10 mouse cellular contexts compared by ENCODE assay signal in genomic region chr4:72524100-72524499, GRCm38 (mm10).
DNase-seq lines count a peak whose midpoint lies in the region; ATAC-seq lines count a peak whose summit lies in the region.
"Had no signal": no experiment of that assay in that cellular context is flagged by ENCODE, and none has a peak within 500 bp of the region (broad histone marks: within the 10 kb centered on the region; RNA-seq: fewer than 3 reads in every experiment).

No protein-coding gene starts in this region.

- no peak overlapping the region for H3K4me3 ChIP-seq in forebrain, embryonic 13.5 days
- H3K4me3 ChIP-seq in forebrain, embryonic 10.5 days: no peak overlapping the region
- no peak overlapping the region for H3K4me3 ChIP-seq in kidney, embryonic 14.5 days (ENCODE audit: low read length)
- no peak overlapping the region for H3K4me3 ChIP-seq in midbrain, embryonic 10.5 days
- H3K4me3 ChIP-seq: limb, embryonic 12.5 days; megakaryocyte, embryonic 14.5 days had no signal

- no peak overlapping the region for H3K27ac ChIP-seq in forebrain, embryonic 13.5 days
- H3K27ac ChIP-seq in forebrain, embryonic 10.5 days: no peak overlapping the region
- H3K27ac ChIP-seq in kidney, embryonic 14.5 days (ENCODE audit: low read depth, low read length): no peak overlapping the region
- no peak overlapping the region for H3K27ac ChIP-seq in midbrain, embryonic 10.5 days (replicated peaks)
- H3K27ac ChIP-seq: limb, embryonic 12.5 days had no signal

- no peak overlapping the region for H3K4me2 ChIP-seq in forebrain, embryonic 13.5 days
- H3K4me2 ChIP-seq in kidney, embryonic 14.5 days (replicated peaks; ENCODE audit: low read depth, low read length): no peak overlapping the region
- H3K4me2 ChIP-seq: limb, embryonic 12.5 days had no signal

- no peaks in the 10 kb centered on the region for H3K36me3 ChIP-seq in forebrain, embryonic 13.5 days (ENCODE audit: poor library complexity, severe bottlenecking)
- H3K36me3 ChIP-seq in forebrain, embryonic 10.5 days (replicated peaks): no peaks in the 10 kb centered on the region
- H3K36me3 ChIP-seq in kidney, embryonic 14.5 days (ENCODE audit: control insufficient read depth, insufficient read depth, low read length): no peaks in the 10 kb centered on the region
- H3K36me3 ChIP-seq in midbrain, embryonic 10.5 days: no peaks in the 10 kb centered on the region
- H3K36me3 ChIP-seq: limb, embryonic 12.5 days had no signal

- peak; percentile 91 for ATAC-seq in forebrain, embryonic 13.5 days
- no peak for ATAC-seq in kidney, embryonic 14.5 days (ENCODE audit: low FRiP score, low TSS enrichment)

- H3K27me3 ChIP-seq in forebrain, embryonic 13.5 days: no peaks in the 10 kb centered on the region
- no peaks in the 10 kb centered on the region for H3K27me3 ChIP-seq in forebrain, embryonic 10.5 days (ENCODE audit: poor library complexity, severe bottlenecking)
- no peaks in the 10 kb centered on the region for H3K27me3 ChIP-seq in kidney, embryonic 14.5 days (ENCODE audit: control insufficient read depth, insufficient read depth, low read length)
- no peaks in the 10 kb centered on the region for H3K27me3 ChIP-seq in midbrain, embryonic 10.5 days (ENCODE audit: low read depth, poor library complexity, severe bottlenecking)
- H3K27me3 ChIP-seq: limb, embryonic 12.5 days; megakaryocyte, embryonic 14.5 days had no signal

- no peak overlapping the region for H3K9ac ChIP-seq in forebrain, embryonic 13.5 days
- no peak overlapping the region for H3K9ac ChIP-seq in kidney, embryonic 14.5 days (ENCODE audit: low read depth, low read length)
- H3K9ac ChIP-seq: limb, embryonic 12.5 days had no signal

- WGBS in forebrain, embryonic 13.5 days: 31% methylated on average over 1 of the region's 1 CpGs
- 78% methylated on average over 1 of the region's 1 CpGs for WGBS in forebrain, embryonic 10.5 days
- WGBS in kidney, embryonic 14.5 days: 74% methylated on average over 1 of the region's 1 CpGs
- 81% methylated on average over 1 of the region's 1 CpGs for WGBS in midbrain, embryonic 10.5 days

- no peaks in the 10 kb centered on the region for H3K4me1 ChIP-seq in forebrain, embryonic 13.5 days
- no peaks in the 10 kb centered on the region for H3K4me1 ChIP-seq in forebrain, embryonic 10.5 days
- no peaks in the 10 kb centered on the region for H3K4me1 ChIP-seq in kidney, embryonic 14.5 days (ENCODE audit: control insufficient read depth, insufficient read depth, low read length)
- H3K4me1 ChIP-seq in midbrain, embryonic 10.5 days: no peaks in the 10 kb centered on the region
- H3K4me1 ChIP-seq: limb, embryonic 12.5 days; megakaryocyte, embryonic 14.5 days had no signal

- H3K9me3 ChIP-seq in forebrain, embryonic 13.5 days (replicated peaks): no peaks in the 10 kb centered on the region
- no peaks in the 10 kb centered on the region for H3K9me3 ChIP-seq in forebrain, embryonic 10.5 days
- no peaks in the 10 kb centered on the region for H3K9me3 ChIP-seq in kidney, embryonic 14.5 days (ENCODE audit: control insufficient read depth, low read length)
- no peaks in the 10 kb centered on the region for H3K9me3 ChIP-seq in midbrain, embryonic 10.5 days (replicated peaks)
- H3K9me3 ChIP-seq: limb, embryonic 12.5 days had no signal

- no peak for DNase-seq in forebrain, embryonic 10.5 days (ENCODE audit: extremely low spot score, low spot score)
- DNase-seq in cerebellum, adult 11 months: peak; percentile 48
- DNase-seq in frontal cortex, postnatal 14 days (ENCODE audit: low spot score in 2 of 2): peak; percentile 22 to 29
- peak; percentile 27 to 88 for DNase-seq in left cerebral cortex, postnatal 25 days (ENCODE audit: low spot score in 2 of 2)
- DNase-seq in midbrain, embryonic 10.5 days (ENCODE audit: low spot score): no peak
- no peak for DNase-seq in spleen, postnatal 36 days (ENCODE audit: low spot score in 2 of 2)

- intact Hi-C loops in left cerebral cortex, postnatal 25 days (cut with DNase I): no loop called here

Comparison
In these comparisons a context has a peak if more than half of its experiments do, and no peak if none do; other contexts are left out.
1. DNase-seq: peak in cerebellum, adult 11 months (single experiment), frontal cortex, postnatal 14 days (2 of 2) and left cerebral cortex, postnatal 25 days (2 of 2); none in forebrain, embryonic 10.5 days (single experiment), midbrain, embryonic 10.5 days (single experiment) and spleen, postnatal 36 days (0 of 2).